9 mouse cellular contexts compared by ENCODE assay signal in genomic region chr7:144937899-144938517, GRCm38 (mm10). TPM values are rescaled to one million over a fixed set of nuclear protein-coding genes. Genes with fewer than 3 reads are reported as not detected.
DNase-seq lines count a peak whose midpoint lies in the region; ATAC-seq and TF ChIP-seq lines count a peak whose summit lies in the region.
"Had no signal": no experiment of that assay in that cellular context is flagged by ENCODE, and none has a peak within 500 bp of the region (broad histone marks: within the 10 kb centered on the region; RNA-seq: fewer than 3 reads in every experiment).

No protein-coding gene starts in this region.

- no peak overlapping the region for H3K27ac ChIP-seq in CH12.LX (ENCODE audit: insufficient read depth, low read depth)
- H3K27ac ChIP-seq in forebrain, embryonic 15.5 days (replicated peaks): no peak overlapping the region
- H3K27ac ChIP-seq in kidney, postnatal 0 days: peak overlapping the region; percentile 92
- H3K27ac ChIP-seq in midbrain, embryonic 12.5 days (replicated peaks): peak overlapping the region; percentile 88

- TF ChIP-seq POLR2A in CH12.LX (IDR thresholded peaks at IDR 0.05; ENCODE audit: low read depth, low read length): no peak

- H3K79me2 ChIP-seq in CH12.LX (replicated peaks; ENCODE audit: control insufficient read depth, extremely low read depth, insufficient read depth, poor library complexity, severe bottlenecking): no peaks in the 10 kb centered on the region

- TF ChIP-seq RAD21 in CH12.LX (IDR thresholded peaks at IDR 0.05; ENCODE audit: low read depth, low read length): no peak

- dilution Hi-C loops in CH12.LX (cut with MboI; ENCODE audit: extremely low pct_ligation_motif_present, extremely low pct_unique_long_range_greater_than_20kb, low sequenced_read_pairs): no loop called here

- no peak for TF ChIP-seq CTCF in CH12.LX (conservative IDR thresholded peaks at IDR 0.05 in 1 of 2, IDR thresholded peaks at IDR 0.05 in 1 of 2; ENCODE audit: low read depth in 2 of 2, low read length in 2 of 2)
- TF ChIP-seq CTCF in kidney, postnatal 0 days (IDR thresholded peaks at IDR 0.05; ENCODE audit: low read depth): no peak

- no peak for ATAC-seq in forebrain, embryonic 15.5 days (replicated peaks)
- no peak for ATAC-seq in kidney, postnatal 0 days (replicated peaks; ENCODE audit: low FRiP score, low read depth)
- ATAC-seq in midbrain, embryonic 12.5 days (ENCODE audit: low FRiP score, low read depth): no peak
- ATAC-seq in granulocyte monocyte progenitor cell, adult 5-6 weeks (replicated peaks; ENCODE audit: poor library complexity, severe bottlenecking): no peak; the same call in 1 of the 2 replicates
- ATAC-seq in megakaryocyte progenitor cell, adult 5-6 weeks (replicated peaks; ENCODE audit: poor library complexity): no peak; the same call in 1 of the 2 replicates

- under 1% methylated on average over 39 of the region's 39 CpGs for WGBS in forebrain, embryonic 15.5 days
- WGBS in kidney, postnatal 0 days: under 1% methylated on average over 39 of the region's 39 CpGs
- under 1% methylated on average over 39 of the region's 39 CpGs for WGBS in midbrain, embryonic 12.5 days

- no peaks in the 10 kb centered on the region for H3K36me3 ChIP-seq in CH12.LX (replicated peaks in 1 of 2; ENCODE audit: control insufficient read depth in 1 of 2, insufficient read depth in 1 of 2, low read length in 1 of 2)
- no peaks in the 10 kb centered on the region; the same call in 1 of the 2 replicates for H3K36me3 ChIP-seq in forebrain, embryonic 15.5 days
- peaks cover 30% of the 10 kb centered on the region for H3K36me3 ChIP-seq in kidney, postnatal 0 days (ENCODE audit: insufficient read depth, low read length)
- H3K36me3 ChIP-seq in midbrain, embryonic 12.5 days: peaks cover 41% of the 10 kb centered on the region

- H3K4me3 ChIP-seq in CH12.LX (replicated peaks in 1 of 3; ENCODE audit: low read depth in 2 of 3, low read length in 2 of 3, poor library complexity in 1 of 3): peak overlapping the region in 2 of 3 experiments; percentile 28 to 46
- peak overlapping the region; percentile 47 for H3K4me3 ChIP-seq in forebrain, embryonic 15.5 days
- peak overlapping the region; percentile 84 for H3K4me3 ChIP-seq in kidney, postnatal 0 days (replicated peaks; ENCODE audit: low read depth, low read length)
- H3K4me3 ChIP-seq in midbrain, embryonic 12.5 days: peak overlapping the region; percentile 72

- H3K9ac ChIP-seq in CH12.LX (ENCODE audit: insufficient read depth, low read depth): no peak overlapping the region
- peak overlapping the region; percentile 40 for H3K9ac ChIP-seq in forebrain, embryonic 15.5 days (replicated peaks)
- H3K9ac ChIP-seq in kidney, postnatal 0 days (ENCODE audit: low read depth, low read length): peak overlapping the region; percentile 76
- H3K9ac ChIP-seq in midbrain, embryonic 12.5 days (replicated peaks): peak overlapping the region; percentile 84

- peaks cover 10% of the 10 kb centered on the region for H3K9me3 ChIP-seq in CH12.LX (replicated peaks; ENCODE audit: low read length)
- H3K9me3 ChIP-seq in forebrain, embryonic 15.5 days: no peaks in the 10 kb centered on the region
- no peaks in the 10 kb centered on the region for H3K9me3 ChIP-seq in kidney, postnatal 0 days (replicated peaks; ENCODE audit: low read length)
- H3K9me3 ChIP-seq in midbrain, embryonic 12.5 days: no peaks in the 10 kb centered on the region

- peaks cover 72% of the 10 kb centered on the region for H3K27me3 ChIP-seq in CH12.LX (replicated peaks)
- peaks cover 34% of the 10 kb centered on the region for H3K27me3 ChIP-seq in forebrain, embryonic 15.5 days
- no peaks in the 10 kb centered on the region for H3K27me3 ChIP-seq in kidney, postnatal 0 days (ENCODE audit: insufficient read depth, low read length)
- peaks cover 43% of the 10 kb centered on the region for H3K27me3 ChIP-seq in midbrain, embryonic 12.5 days

- H3K4me1 ChIP-seq in CH12.LX (ENCODE audit: control insufficient read depth in 1 of 2, insufficient read depth in 2 of 2): peaks cover 0 to 24% of the 10 kb centered on the region in 2 experiments; a peak in 3 of 4 replicates
- peaks cover 64% of the 10 kb centered on the region for H3K4me1 ChIP-seq in forebrain, embryonic 15.5 days
- peaks cover 14% of the 10 kb centered on the region for H3K4me1 ChIP-seq in kidney, postnatal 0 days (replicated peaks; ENCODE audit: insufficient read depth, low read length)
- H3K4me1 ChIP-seq in midbrain, embryonic 12.5 days: peaks cover 60% of the 10 kb centered on the region

- H3K4me2 ChIP-seq in CH12.LX (ENCODE audit: insufficient read depth, low read depth, poor library complexity, severe bottlenecking): peak overlapping the region; percentile 31
- peak overlapping the region; percentile 89 for H3K4me2 ChIP-seq in forebrain, embryonic 15.5 days (replicated peaks)
- peak overlapping the region; percentile 99 for H3K4me2 ChIP-seq in kidney, postnatal 0 days (ENCODE audit: low read length)
- H3K4me2 ChIP-seq in midbrain, embryonic 12.5 days (replicated peaks): peak overlapping the region; percentile 94

- TF ChIP-seq EP300 in CH12.LX (IDR thresholded peaks at IDR 0.05; ENCODE audit: low read length): no peak

- DNase-seq in cerebellum, postnatal 25 days: peak; percentile 43 to 63
- no peak for DNase-seq in cerebellum, adult 8-10 months
- no peak for DNase-seq in CH12.LX (ENCODE audit: extremely low read depth)
- DNase-seq in kidney, postnatal 0 days (ENCODE audit: low spot score): no peak

- in situ Hi-C loops in CH12.LX (cut with MboI; ENCODE audit: low pct_ligation_motif_present, low pct_unique_long_range_greater_than_20kb, low sequenced_read_pairs): loop anchor here (5.0 kb wide), 2 partner anchors 179 to 304 kb away; no protein-coding TSS in a partner anchor

TF ChIP-seq in CH12.LX, 34 proteins besides CTCF, POLR2A, EP300 and RAD21 (continues in another document):
- TF ChIP-seq ZKSCAN1 (IDR thresholded peaks at IDR 0.05; ENCODE audit: borderline replicate concordance, low read depth, low read length) (no peak), IRF4 (IDR thresholded peaks at IDR 0.05; ENCODE audit: low read depth, low read length) (no peak), RCOR1 (conservative IDR thresholded peaks at IDR 0.05; ENCODE audit: low read depth, low read length) (no peak), ZNF384 (IDR thresholded peaks at IDR 0.05; ENCODE audit: low read depth, low read length) (no peak), NRF1 (IDR thresholded peaks at IDR 0.05; ENCODE audit: low read depth, low read length) (no peak), PAX5 (IDR thresholded peaks at IDR 0.05; ENCODE audit: low read length) (no peak), ZC3H11A (IDR thresholded peaks at IDR 0.05; ENCODE audit: low read depth, low read length) (no peak), POLR2AphosphoS2 (IDR thresholded peaks at IDR 0.05; ENCODE audit: low read depth, low read length) (no peak), ELF1 (IDR thresholded peaks at IDR 0.05; ENCODE audit: low read depth, low read length) (no peak), E2F4 (IDR thresholded peaks at IDR 0.05; ENCODE audit: insufficient replicate concordance, low read depth, low read length) (no peak), CHD2 (IDR thresholded peaks at IDR 0.05; ENCODE audit: low read length) (no peak), NELFE (IDR thresholded peaks at IDR 0.05; ENCODE audit: low read depth, low read length) (no peak), UBTF (IDR thresholded peaks at IDR 0.05; ENCODE audit: low read depth, low read length) (no peak), CHD1 (IDR thresholded peaks at IDR 0.05; ENCODE audit: low read depth, low read length) (no peak), MXI1 (IDR thresholded peaks at IDR 0.05; ENCODE audit: low read depth, low read length) (no peak), KAT2A (IDR thresholded peaks at IDR 0.05; ENCODE audit: insufficient replicate concordance, low read length) (no peak), MAX (IDR thresholded peaks at IDR 0.05; ENCODE audit: low read length) (no peak)

RNA-seq across cellular contexts. Expression of gene Ccnd1, which starts 1.7 kb away (rescaled TPM):
- total RNA-seq in CH12.LX (2012; rRNA removed): 0.13 and 0.34 TPM in 2 replicates
- total RNA-seq in CH12.LX (2014; rRNA removed): 0.08 TPM in 1 of 2 replicates, not detected in the other
- polyA plus RNA-seq in CH12.LX (2012; ENCODE audit: insufficient read length, low read depth): 0.11 and 0.16 TPM in 2 replicates
- polyA plus RNA-seq in forebrain, embryonic 15.5 days (2015; fragmentation: Nextera tagmentation; extraction: Ambion mirVana): 34.9 and 41.7 TPM in 2 replicates
- polyA plus RNA-seq in kidney, postnatal 0 days (2015; fragmentation: Nextera tagmentation; extraction: Ambion mirVana): 212 and 227 TPM in 2 replicates
- 259 and 289 TPM in 2 replicates for polyA plus RNA-seq in midbrain, embryonic 12.5 days (2016; fragmentation: Nextera tagmentation; extraction: Ambion mirVana)
- 6.0 and 10.6 TPM in 2 replicates for total RNA-seq in granulocyte monocyte progenitor cell, adult 5-6 weeks (2014; fragmentation: Nextera tagmentation)
- total RNA-seq in granulocyte monocyte progenitor cell, adult 5-6 weeks (2017): 6.2 and 8.9 TPM in 2 replicates
- 8.6 and 10.3 TPM in 2 replicates for total RNA-seq in megakaryocyte progenitor cell, adult 5-6 weeks (2015)
- total RNA-seq in megakaryocyte progenitor cell, adult 5-6 weeks (2017): 9.5 and 12.5 TPM in 2 replicates

RNA-seq across cellular contexts. Expression of gene LTO1, which starts 23.1 kb away (rescaled TPM):
- total RNA-seq in CH12.LX (2012; rRNA removed) (10.2 and 10.7 TPM in 2 replicates), CH12.LX (2014; rRNA removed) (3.9 and 4.0 TPM in 2 replicates)
- 8.5 and 14.3 TPM in 2 replicates for polyA plus RNA-seq in CH12.LX (2012; ENCODE audit: insufficient read length, low read depth)
- polyA plus RNA-seq in forebrain, embryonic 15.5 days (2015; fragmentation: Nextera tagmentation; extraction: Ambion mirVana): 36.3 and 39.3 TPM in 2 replicates
- 22.4 and 25.9 TPM in 2 replicates for polyA plus RNA-seq in kidney, postnatal 0 days (2015; fragmentation: Nextera tagmentation; extraction: Ambion mirVana)
- polyA plus RNA-seq in midbrain, embryonic 12.5 days (2016; fragmentation: Nextera tagmentation; extraction: Ambion mirVana): 33.6 and 36.4 TPM in 2 replicates
- 13.3 and 20.9 TPM in 2 replicates for total RNA-seq in granulocyte monocyte progenitor cell, adult 5-6 weeks (2014; fragmentation: Nextera tagmentation)
- total RNA-seq in granulocyte monocyte progenitor cell, adult 5-6 weeks (2017): 16.6 and 20.8 TPM in 2 replicates
- 10.2 and 10.3 TPM in 2 replicates for total RNA-seq in megakaryocyte progenitor cell, adult 5-6 weeks (2015)
- total RNA-seq in megakaryocyte progenitor cell, adult 5-6 weeks (2017): 27.4 and 42.9 TPM in 2 replicates

RNA-seq across cellular contexts. Expression of gene Fgf15, which starts 41.7 kb away (rescaled TPM):
- total RNA-seq in CH12.LX (2012; rRNA removed) (not detected in 2 replicates), CH12.LX (2014; rRNA removed) (not detected in 2 replicates)
- not detected in 2 replicates for polyA plus RNA-seq in CH12.LX (2012; ENCODE audit: insufficient read length, low read depth)
- polyA plus RNA-seq in forebrain, embryonic 15.5 days (2015; fragmentation: Nextera tagmentation; extraction: Ambion mirVana): 20.0 and 20.8 TPM in 2 replicates
- polyA plus RNA-seq in kidney, postnatal 0 days (2015; fragmentation: Nextera tagmentation; extraction: Ambion mirVana): 0.87 and 0.92 TPM in 2 replicates
- polyA plus RNA-seq in midbrain, embryonic 12.5 days (2016; fragmentation: Nextera tagmentation; extraction: Ambion mirVana): 69.8 and 95.0 TPM in 2 replicates
- not detected in 2 replicates for total RNA-seq in granulocyte monocyte progenitor cell, adult 5-6 weeks (2014; fragmentation: Nextera tagmentation)
- 0.09 TPM in 1 of 2 replicates, not detected in the other for total RNA-seq in granulocyte monocyte progenitor cell, adult 5-6 weeks (2017)
- not detected in 2 replicates for total RNA-seq in megakaryocyte progenitor cell, adult 5-6 weeks (2015)
- not detected in 2 replicates for total RNA-seq in megakaryocyte progenitor cell, adult 5-6 weeks (2017)
- total RNA-seq: gastrocnemius, postnatal 4 days had no signal

Comparison
In these comparisons a context has a peak if more than half of its experiments do, and no peak if none do; other contexts are left out.
1. DNase-seq: peak in cerebellum, postnatal 25 days (2 of 2); none in cerebellum, adult 8-10 months (single experiment), CH12.LX (single experiment) and kidney, postnatal 0 days (single experiment).
2. H3K27ac ChIP-seq: peak in kidney, postnatal 0 days (single experiment) and midbrain, embryonic 12.5 days (single experiment); none in CH12.LX (single experiment) and forebrain, embryonic 15.5 days (single experiment).
3. H3K4me2 ChIP-seq: peak in every context shown above with its lines; median percentile 99 in kidney, postnatal 0 days; 94 in midbrain, embryonic 12.5 days; 89 in forebrain, embryonic 15.5 days; 31 in CH12.LX.
4. RNA of gene Ccnd1, which starts 1.7 kb away (polyA plus RNA-seq): 259 to 289 TPM in midbrain, embryonic 12.5 days, 212 to 227 TPM in kidney, postnatal 0 days and 34.9 to 41.7 TPM in forebrain, embryonic 15.5 days; 0.11 to 0.16 TPM in CH12.LX; every median in the first group is over 10 times any median in the second.
5. RNA of gene Fgf15, which starts 41.7 kb away (polyA plus RNA-seq): 69.8 to 95.0 TPM in midbrain, embryonic 12.5 days and 20.0 to 20.8 TPM in forebrain, embryonic 15.5 days; 0.87 to 0.92 TPM in kidney, postnatal 0 days and not detected in CH12.LX; every median in the first group is over 10 times any median in the second.
6. Peak in every context shown above with its lines, with median percentiles within 50 percentile points of each other: H3K4me3 ChIP-seq.